Mouse (Mus musculus): ENCODE data around the gene Rbp1.

Rbp1 gene

GRCm38 (mm10) chr9:98422656-98423055, at the start of gene Rbp1:
Rbp1 (plus strand) TSS chr9:98422961.
- no peak for DNase-seq (ENCODE audit: extremely low read depth, insufficient read length, low spot score)

- no peak for DNase-seq (ENCODE audit: extremely low read depth, insufficient read length, low spot score)
Observed at GRCm38 (mm10) chr9:98373358-98373757, 49.4 kb upstream of the Rbp1 start.

DNA sequence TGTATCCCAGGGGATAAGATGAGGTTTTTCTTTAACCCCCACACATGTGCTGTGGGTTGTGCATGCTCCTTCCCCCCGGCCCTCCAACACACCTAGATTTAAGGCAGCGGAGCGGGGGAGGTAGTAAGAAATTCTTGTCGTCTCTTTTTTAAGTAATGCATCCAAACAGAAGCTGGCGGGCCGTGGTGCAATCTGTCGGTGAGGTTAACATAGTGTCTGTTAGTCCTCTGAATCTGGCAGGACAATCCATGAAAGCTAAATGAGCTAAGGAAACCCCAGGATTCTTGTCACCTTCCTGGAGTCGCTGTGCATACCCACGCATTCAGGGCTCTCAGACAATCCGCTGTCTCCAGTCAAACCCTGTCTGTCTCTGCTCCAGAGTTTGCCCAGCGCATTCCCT, 47.9 kb upstream of the Rbp1 start:
- DNase-seq (ENCODE audit: extremely low read depth, insufficient read length, low spot score), result no peak

- DNase-seq (ENCODE audit: extremely low read depth, insufficient read length, low spot score), result no peak
Observed at GRCm38 (mm10) chr9:98375329-98376170, 47.2 kb upstream of the Rbp1 start.

DNA sequence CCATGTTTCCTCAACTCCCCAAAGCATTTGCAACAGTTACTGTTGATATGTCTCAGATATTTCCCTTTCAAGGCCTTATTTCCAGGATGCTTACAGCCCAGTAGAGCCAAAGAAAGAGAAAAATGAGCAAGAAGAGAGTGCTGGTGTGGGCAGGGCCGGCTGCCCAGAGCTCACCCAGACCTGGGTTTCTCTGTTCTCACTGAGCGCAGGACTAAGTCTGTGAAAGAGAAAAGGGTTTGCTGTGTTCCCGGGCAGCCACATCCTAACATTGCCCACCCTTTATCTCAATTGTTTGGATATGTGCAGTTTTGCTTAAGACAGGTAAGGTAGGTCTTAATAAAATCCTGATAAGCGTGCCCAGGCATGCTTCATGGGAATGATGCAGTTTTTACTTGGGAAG, 43.0 kb upstream of the Rbp1 start:
- no peak for DNase-seq (ENCODE audit: extremely low read depth, insufficient read length, low spot score)

DNA sequence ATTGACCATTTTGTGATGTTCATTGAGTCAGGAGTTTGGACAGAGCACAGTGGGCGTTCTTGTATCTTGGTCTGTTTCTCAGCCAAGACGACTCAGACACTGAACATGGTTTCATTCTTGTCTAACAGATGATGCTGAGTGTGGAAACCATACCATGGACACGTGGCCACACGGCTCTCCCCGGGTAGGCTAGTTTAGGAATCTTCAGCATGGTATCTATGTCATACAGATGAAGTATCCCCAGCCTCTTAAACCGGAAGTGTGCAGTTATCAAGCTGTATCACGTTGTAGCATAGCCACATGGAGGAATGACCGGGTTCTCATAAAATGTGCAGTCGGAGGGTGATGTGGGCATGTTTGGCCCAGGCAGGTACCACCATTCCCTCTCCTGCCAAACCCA, 42.2 kb upstream of the Rbp1 start:
- DNase-seq (ENCODE audit: extremely low read depth, insufficient read length, low spot score), result no peak

- DNase-seq (ENCODE audit: extremely low read depth, insufficient read length, low spot score), result no peak
Observed at GRCm38 (mm10) chr9:98387741-98388632, 34.8 kb upstream of the Rbp1 start.

GRCm38 (mm10) chr9:98388633-98388965, 34.2 kb upstream of the Rbp1 start:
- no peak for DNase-seq (ENCODE audit: extremely low read depth, insufficient read length, low spot score)

DNA sequence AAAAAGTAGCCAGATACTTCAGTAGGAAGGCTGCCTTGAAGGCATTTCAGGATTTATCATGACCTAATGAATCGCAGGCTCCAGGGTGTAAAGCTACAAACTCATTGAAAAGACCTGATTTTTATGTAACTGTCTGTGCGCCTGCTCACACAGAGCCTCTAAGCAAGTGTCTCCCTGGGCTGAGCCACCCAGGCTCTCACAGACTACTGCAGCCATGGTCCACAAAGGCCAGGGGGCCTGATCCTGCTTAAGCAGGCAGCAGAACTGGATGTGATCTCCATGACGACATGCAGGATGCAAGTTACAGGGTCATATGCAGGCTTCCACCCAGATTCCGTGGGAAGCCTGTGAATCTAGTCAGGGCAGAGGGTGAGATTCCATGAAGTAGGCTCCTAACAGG, 29.3 kb upstream of the Rbp1 start:
- no peak for DNase-seq (ENCODE audit: extremely low read depth, insufficient read length, low spot score)

DNA sequence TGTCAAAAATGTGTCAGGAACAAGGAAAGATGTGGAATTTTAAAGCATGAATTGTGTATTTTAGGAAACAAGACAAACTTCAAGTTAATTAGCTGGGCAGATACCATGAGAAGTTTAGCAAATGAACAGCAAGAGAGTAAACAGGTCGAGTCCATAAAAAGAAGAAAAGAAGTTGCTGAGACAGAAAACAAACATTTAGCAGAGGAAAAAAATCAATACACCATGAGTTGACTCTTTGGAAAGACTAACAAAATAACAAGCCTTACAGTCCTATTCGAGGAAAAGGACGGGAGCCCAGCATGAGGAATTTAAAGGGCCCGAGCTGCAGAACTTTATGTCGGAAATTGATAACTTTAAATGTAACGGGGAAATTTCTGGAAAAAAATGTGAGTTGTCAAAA, 25.6 kb upstream of the Rbp1 start:
- DNase-seq (ENCODE audit: extremely low read depth, insufficient read length, low spot score), result no peak

DNA sequence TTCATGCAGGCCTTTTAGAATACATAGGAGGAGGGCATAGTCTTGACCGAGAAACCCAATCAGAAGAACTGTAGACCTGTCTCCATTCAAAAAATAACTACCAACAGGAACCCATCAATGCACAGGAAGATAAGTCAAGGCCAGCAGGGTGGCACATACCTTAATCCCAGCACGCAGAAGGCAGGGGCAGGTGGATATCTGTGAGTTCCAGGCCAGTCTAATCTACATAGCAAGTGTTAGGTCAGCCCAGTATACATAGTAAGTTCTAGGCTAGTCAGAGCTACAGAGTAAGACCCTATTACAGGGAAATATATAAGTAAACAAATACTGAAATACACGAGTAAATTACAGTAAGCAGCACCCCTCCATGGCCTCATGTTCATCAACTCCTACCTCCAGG, 24.9 kb upstream of the Rbp1 start:
- DNase-seq (ENCODE audit: extremely low read depth, insufficient read length, low spot score), result no peak

- no peak for DNase-seq (ENCODE audit: extremely low read depth, insufficient read length, low spot score)
Observed at GRCm38 (mm10) chr9:98400185-98400894, 22.4 kb upstream of the Rbp1 start.

DNA sequence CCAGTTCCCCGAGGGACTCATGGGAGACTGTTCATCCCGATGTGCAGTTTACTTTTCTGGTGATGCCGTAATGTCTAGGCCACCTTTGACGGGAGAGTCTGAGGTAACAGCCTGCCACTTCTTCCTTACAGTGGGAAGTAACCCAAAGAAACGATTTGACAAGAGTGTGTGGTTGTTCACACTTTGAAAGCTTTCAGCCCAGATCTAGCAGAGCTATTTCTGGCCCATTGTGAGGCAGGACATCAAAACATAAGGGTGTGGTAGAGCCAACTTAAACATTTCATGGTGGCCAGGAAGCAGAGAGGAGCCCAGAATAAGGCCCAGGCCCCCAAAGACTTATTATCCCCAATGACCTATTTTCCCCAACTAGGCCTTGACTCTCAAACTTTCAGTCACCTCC, 21.1 kb upstream of the Rbp1 start:
- DNase-seq (ENCODE audit: extremely low read depth, insufficient read length, low spot score), result no peak

DNA sequence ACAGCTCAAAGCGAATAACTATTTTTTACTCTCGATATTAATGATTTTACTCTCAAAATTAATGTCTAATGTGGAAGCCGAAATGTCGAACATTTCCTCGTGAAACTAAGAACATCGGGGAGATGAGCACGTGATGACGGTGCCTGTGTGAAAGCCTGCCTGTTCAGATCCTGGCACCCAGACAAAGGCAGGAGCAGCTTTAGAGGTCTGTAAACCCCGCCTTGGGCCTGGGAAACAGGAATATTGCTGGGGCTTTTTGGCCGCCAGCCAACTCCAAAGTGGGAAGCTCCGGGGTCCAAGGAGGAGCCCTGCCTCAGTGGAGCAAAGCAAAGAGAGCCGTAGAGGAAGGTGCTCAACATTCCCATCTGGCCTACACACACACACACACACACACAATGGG, 15.0 kb upstream of the Rbp1 start:
- DNase-seq (ENCODE audit: extremely low read depth, insufficient read length, low spot score), result no peak

DNA sequence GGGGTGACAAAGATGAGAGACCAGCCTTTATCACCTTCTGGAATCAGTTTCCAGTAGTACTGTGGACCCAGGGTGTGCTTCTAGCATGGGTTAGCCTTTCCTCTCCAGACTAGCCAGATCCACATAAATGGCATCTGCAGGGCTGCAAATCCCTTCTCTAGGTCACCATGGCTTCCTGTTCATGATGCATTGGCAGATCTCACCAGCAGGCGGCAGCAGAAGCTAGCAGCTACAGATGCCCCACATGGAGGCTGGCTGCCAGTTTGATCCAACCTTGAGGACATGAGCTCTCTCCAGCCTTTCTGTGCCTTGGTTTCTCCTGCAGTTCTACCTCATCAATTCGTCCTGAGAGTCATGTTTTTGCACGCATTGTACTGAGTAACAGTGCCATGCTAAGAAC, 13.6 kb upstream of the Rbp1 start:
- no peak for DNase-seq (ENCODE audit: extremely low read depth, insufficient read length, low spot score)

- no peak for DNase-seq (ENCODE audit: extremely low read depth, insufficient read length, low spot score)
Observed at GRCm38 (mm10) chr9:98415427-98415826, 7.3 kb upstream of the Rbp1 start.

GRCm38 (mm10) chr9:98417919-98418318, 4.8 kb upstream of the Rbp1 start:
- no peak for DNase-seq (ENCODE audit: extremely low read depth, insufficient read length, low spot score)

DNA sequence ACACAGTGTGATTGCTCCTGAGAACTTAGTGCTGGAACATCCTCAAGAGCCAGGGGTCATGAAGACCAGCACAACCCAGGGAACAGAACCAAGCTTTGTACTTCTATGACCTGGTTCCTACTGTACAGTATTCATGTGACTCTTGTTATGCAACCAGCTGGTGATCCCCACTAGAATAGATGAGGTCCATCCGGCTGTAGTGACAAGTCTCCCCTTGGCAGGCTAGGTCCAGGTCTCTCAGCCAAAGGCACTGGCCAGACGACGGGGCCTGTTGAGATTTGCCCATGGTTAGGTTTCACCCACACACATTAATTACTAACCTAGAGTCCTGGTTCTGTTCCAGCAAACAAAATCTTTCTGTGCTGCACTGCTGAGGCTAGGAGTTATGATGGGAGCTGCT, 4.4 kb upstream of the Rbp1 start:
- no peak for DNase-seq (ENCODE audit: extremely low read depth, insufficient read length, low spot score)

DNA sequence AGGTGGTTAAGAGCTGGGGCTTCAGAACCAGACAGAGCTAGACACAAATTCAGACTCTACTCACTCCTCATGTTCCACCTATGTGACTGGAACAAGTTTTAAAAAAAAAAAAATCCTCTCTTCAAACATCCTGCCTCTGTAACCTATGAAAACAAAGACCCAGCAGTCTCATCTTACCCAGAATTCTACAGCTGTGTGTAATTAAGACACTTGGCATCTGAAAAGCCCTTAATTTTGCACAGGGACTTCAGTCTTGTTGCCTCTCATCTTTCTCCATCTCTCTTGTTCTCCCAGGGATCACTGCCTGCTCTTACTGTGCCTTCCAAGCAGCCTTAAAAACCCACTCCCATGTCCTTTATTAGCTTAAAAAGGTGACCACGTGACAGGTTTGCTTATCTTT, 2.1 kb upstream of the Rbp1 start:
- no peak for DNase-seq (ENCODE audit: extremely low read depth, insufficient read length, low spot score)

DNA sequence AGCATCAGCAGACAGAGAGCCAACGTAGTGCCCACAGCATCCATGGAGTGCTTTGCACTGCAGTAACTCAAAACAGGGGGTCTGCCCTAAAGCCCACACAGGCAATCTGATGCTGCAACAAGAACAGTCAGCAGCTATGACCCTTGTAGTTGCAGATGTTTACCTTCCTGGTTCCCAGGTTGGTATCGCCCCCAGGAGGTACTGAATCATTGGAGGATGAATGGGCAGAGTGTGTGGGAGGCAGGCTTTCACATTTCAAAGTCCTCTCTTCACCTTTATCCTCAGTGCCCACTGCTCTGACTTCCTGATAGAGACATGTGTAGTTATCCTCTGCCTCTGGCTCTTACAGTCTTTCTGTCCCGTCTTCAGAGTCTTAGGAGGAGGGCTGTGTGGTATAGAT, 858 bp upstream of the Rbp1 start:
- no peak for DNase-seq (ENCODE audit: extremely low read depth, insufficient read length, low spot score)

DNA sequence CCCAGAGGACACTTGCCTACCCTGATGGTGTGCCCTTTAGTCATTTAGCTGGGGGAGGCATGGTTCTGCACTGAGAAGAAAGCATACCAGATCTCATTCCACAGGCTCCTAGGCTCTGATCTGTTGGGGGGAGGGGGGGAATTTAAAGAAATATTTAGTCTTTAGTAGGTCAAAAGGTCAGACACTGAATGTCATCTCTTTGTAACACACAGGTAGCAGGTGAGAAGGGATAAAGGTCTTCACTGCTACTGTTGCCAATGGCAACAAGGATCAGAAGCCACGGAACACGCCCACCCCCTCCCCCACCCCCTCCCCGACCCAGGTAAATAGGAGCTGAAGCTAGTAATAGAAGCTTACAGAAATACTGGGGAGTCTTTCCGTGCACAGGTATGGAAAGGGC, 930 bp downstream of the Rbp1 start:
- no peak for DNase-seq (ENCODE audit: extremely low read depth, insufficient read length, low spot score)
